Mouse (Mus musculus) liver, postnatal 0 days (tissue): ENCODE data around the gene Atp6v0a4.

Experiments
- CTCF ChIP-seq: sonication (generic); IDR thresholded peaks from 2 replicates; pipeline ENCODE4 v1.5.1; 2016; ENCODE audit warnings: antibody characterized with exemption, low read depth
- EP300 ChIP-seq: IDR thresholded peaks from 2 replicates; pipeline ENCODE4 v1.6.1; 2016; ENCODE audit warnings: antibody characterized with exemption, low read depth, mild to moderate bottlenecking

DNA sequence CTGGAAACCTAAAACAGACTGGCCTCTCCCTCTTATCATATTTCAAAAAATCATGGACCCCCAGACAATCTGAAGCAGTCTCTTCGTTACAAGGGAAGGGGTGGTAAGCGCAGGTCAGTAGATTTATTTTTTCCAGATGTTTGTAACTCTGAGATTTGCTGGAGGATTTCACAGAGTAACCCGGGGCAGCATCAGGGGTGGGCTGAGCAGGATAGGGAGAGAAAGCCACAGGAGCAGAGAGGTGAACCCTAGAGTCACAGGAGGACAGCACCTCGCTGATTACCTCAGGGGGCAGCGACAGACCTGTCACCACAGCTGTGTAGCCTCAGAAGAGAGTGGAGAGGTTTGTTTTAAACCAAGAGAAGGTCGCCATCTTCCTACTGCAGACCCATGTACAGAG lies 41.0 kb upstream of the Atp6v0a4 start:
- TF ChIP-seq CTCF (no peak), EP300 (no peak)
